Mouse (Mus musculus): ENCODE measurements at regions not wholly inside any gene's neighbourhood (a gene's known extent, or its start where the extent isn't known, plus 50 kb on each side); places are given as distances from the start of the nearest gene placed in this dataset.

DNA sequence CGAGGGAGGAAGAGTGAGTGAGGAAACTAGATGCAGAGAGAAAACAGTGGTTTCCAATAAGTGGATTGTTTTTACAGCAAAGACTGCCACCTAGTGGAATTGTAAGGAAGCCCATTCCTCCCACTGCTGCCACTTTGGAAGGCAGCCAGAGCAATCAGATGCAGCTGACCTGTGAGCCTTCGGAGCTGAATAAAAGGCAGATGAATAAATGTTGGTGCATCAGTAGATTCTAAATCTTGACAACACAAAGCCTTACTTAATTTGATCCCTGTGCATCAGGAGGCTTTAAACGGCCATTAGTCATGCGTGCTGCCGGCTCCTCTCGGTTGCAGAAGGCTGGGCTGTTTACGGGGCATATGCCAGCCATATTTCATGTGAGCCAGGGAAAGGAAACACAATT is 128.2 kb upstream of the Aco1 start:
- H3K9ac ChIP-seq (ENCODE audit: low read length), result no peak overlapping the region
- H3K4me1 ChIP-seq (replicated peaks; ENCODE audit: control insufficient read depth, insufficient read depth, low read length), result no peaks in the 10 kb centered on the region
- H3K36me3 ChIP-seq (ENCODE audit: control insufficient read depth, insufficient read depth, low read length), result no peaks in the 10 kb centered on the region
- H3K4me3 ChIP-seq (ENCODE audit: low read depth, low read length), result 0 out of 2 replicates have a peak overlapping the region, but pooled peaks have one; percentile 8
- WGBS, result 40% methylated on average over 7 of the region's 7 CpGs
- 0 out of 2 replicates have a peak, but pooled peaks have one; percentile 40 for ATAC-seq (replicated peaks; ENCODE audit: low FRiP score, low TSS enrichment, low read depth)
- H3K27me3 ChIP-seq (replicated peaks; ENCODE audit: control insufficient read depth, insufficient read depth, low read length), result no peaks in the 10 kb centered on the region
- no peak overlapping the region for H3K27ac ChIP-seq (ENCODE audit: low read depth)
- peak overlapping the region; percentile 28 for H3K4me2 ChIP-seq (ENCODE audit: low read length)
- DNase-seq (ENCODE audit: low spot score), result peak; percentile 70
- no peaks in the 10 kb centered on the region for H3K9me3 ChIP-seq (ENCODE audit: control insufficient read depth, low read length)

DNA sequence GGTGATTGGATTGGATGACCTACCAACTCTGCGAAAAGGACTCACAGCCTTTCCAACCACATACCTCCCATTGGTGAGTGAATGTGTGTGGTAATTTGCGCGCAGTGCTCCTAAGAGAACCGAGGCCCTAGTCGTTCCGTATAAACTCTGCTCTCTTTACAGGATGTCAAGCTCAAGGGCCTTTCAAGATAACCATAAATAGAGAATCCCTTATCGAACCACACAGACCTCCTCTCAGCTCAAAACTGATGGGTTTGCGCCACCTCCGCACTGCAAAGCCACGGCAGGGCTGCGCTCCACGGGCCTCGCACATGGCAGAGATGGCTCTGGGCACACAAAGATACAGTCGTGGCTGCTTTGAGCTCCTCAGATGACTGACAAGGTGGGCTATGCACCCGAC is 126.0 kb upstream of the Aco1 start:
- DNase-seq (ENCODE audit: low spot score) (no peak), ATAC-seq (replicated peaks; ENCODE audit: low FRiP score, low TSS enrichment, low read depth) (no peak)
- Histone ChIP-seq H3K4me1 (replicated peaks; ENCODE audit: control insufficient read depth, insufficient read depth, low read length) (no peaks in the 10 kb centered on the region), H3K27ac (ENCODE audit: low read depth) (no peak overlapping the region), H3K4me2 (ENCODE audit: low read length) (no peak overlapping the region), H3K9me3 (ENCODE audit: control insufficient read depth, low read length) (no peaks in the 10 kb centered on the region), H3K4me3 (ENCODE audit: low read depth, low read length) (no peak overlapping the region), H3K36me3 (ENCODE audit: control insufficient read depth, insufficient read depth, low read length) (no peaks in the 10 kb centered on the region), H3K27me3 (replicated peaks; ENCODE audit: control insufficient read depth, insufficient read depth, low read length) (no peaks in the 10 kb centered on the region), H3K9ac (ENCODE audit: low read length) (no peak overlapping the region)
- 80% methylated on average over 15 of the region's 15 CpGs for WGBS

DNA sequence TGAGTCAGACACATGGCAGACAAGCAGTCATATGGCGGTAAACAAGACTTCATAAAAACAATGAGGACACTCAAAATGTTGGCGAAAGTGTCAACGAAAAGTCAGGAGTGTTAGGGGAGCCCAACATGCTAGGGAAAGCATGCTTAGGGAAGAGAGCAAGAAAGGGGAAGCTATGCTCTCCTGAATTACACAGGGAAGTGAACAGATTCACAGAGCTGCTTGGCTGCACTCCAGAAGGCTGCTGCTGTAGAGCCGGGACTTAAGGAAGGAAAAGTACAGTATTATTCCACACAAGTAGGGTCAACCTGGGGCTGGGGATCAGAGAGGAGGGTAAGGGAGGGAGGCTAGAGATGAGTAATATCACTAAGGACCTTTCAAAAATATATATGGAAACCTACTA is 124.7 kb upstream of the Aco1 start:
- WGBS, result 66% methylated on average over 4 of the region's 4 CpGs
- H3K4me2 ChIP-seq (ENCODE audit: low read length), result no peak overlapping the region
- no peaks in the 10 kb centered on the region for H3K36me3 ChIP-seq (ENCODE audit: control insufficient read depth, insufficient read depth, low read length)
- no peak overlapping the region for H3K4me3 ChIP-seq (ENCODE audit: low read depth, low read length)
- no peaks in the 10 kb centered on the region for H3K27me3 ChIP-seq (replicated peaks; ENCODE audit: control insufficient read depth, insufficient read depth, low read length)
- ATAC-seq (replicated peaks; ENCODE audit: low FRiP score, low TSS enrichment, low read depth) (no peak), DNase-seq (ENCODE audit: low spot score) (no peak)
- H3K27ac ChIP-seq (ENCODE audit: low read depth), result no peak overlapping the region
- H3K9ac ChIP-seq (ENCODE audit: low read length), result no peak overlapping the region
- H3K4me1 ChIP-seq (replicated peaks; ENCODE audit: control insufficient read depth, insufficient read depth, low read length), result no peaks in the 10 kb centered on the region
- H3K9me3 ChIP-seq (ENCODE audit: control insufficient read depth, low read length), result no peaks in the 10 kb centered on the region

DNA sequence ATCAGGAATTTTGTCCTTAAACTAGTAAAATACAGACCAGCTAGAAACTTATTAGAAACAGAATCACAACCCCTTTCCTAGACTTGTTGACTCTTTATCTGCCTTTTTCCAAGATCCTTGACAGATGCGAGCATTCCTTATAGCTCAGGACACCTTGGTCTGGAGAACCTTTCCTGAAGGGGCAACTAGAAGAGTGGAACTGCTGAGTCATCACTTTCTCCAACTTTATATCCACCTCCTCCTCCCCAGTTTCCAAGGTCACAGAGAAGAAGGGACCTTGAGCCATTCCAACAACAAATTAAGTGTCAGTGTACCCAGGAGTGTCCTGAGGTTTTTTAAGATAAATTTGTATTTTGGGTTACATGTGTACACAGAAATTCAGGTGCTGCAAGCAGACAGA is 111.5 kb upstream of the Aco1 start:
- H3K4me3 ChIP-seq (ENCODE audit: low read depth, low read length), result no peak overlapping the region
- no peaks in the 10 kb centered on the region for H3K36me3 ChIP-seq (ENCODE audit: control insufficient read depth, insufficient read depth, low read length)
- H3K27ac ChIP-seq (ENCODE audit: low read depth), result no peak overlapping the region
- no peaks in the 10 kb centered on the region for H3K27me3 ChIP-seq (replicated peaks; ENCODE audit: control insufficient read depth, insufficient read depth, low read length)
- H3K9me3 ChIP-seq (ENCODE audit: control insufficient read depth, low read length), result no peaks in the 10 kb centered on the region
- DNase-seq (ENCODE audit: low spot score) (no peak), ATAC-seq (replicated peaks; ENCODE audit: low FRiP score, low TSS enrichment, low read depth) (no peak)
- 88% methylated on average over 1 of the region's 1 CpGs for WGBS
- H3K4me1 ChIP-seq (replicated peaks; ENCODE audit: control insufficient read depth, insufficient read depth, low read length), result no peaks in the 10 kb centered on the region
- no peak overlapping the region for H3K4me2 ChIP-seq (ENCODE audit: low read length)
- no peak overlapping the region for H3K9ac ChIP-seq (ENCODE audit: low read length)

DNA sequence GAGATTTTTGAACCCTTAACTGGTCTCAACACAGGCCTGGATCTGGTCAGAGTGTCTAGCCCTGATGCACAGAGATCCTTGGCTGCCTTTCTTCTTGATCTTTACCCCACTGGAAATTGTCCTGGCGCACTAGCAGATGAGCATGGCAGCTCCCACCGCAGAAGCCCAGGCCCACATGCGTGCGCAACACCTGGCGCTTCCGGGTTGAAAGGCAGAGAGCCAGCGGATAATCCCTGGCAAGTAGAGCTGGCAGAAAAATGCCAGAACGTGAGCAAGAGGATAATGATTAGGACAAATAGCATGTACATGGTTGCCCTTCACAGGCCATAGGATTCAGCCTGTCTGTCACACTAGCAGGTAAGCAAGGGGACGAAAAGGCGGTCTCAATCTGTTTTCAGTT is 95.0 kb upstream of the Aco1 start:
- H3K27me3 ChIP-seq (replicated peaks; ENCODE audit: control insufficient read depth, insufficient read depth, low read length), result no peaks in the 10 kb centered on the region
- ATAC-seq (replicated peaks; ENCODE audit: low FRiP score, low TSS enrichment, low read depth), result no peak
- 96% methylated on average over 10 of the region's 10 CpGs for whole genome bisulfite sequencing

DNA sequence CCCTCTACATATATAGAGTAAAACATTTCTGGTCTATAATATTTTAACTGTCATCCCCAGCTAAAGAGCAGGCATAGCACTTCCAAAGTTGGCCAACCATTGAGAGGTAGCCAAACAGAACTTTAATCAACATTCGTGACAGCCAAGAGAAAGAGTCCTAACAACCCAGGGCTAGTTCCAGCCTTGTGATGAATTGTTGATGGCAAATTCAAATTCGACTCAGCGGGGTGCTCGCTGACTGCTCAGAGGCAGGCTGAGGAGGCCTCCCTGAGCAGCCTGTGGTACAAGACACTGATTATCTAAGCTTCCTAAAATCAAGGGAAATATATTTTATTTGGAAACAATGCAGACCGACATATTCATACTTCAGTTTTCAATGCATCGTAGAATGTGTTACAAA is 93.8 kb upstream of the Aco1 start:
- DNase-seq (ENCODE audit: low spot score), result no peak
- no peak for ATAC-seq (replicated peaks; ENCODE audit: low FRiP score, low TSS enrichment, low read depth)
- Histone ChIP-seq H3K4me3 (ENCODE audit: low read depth, low read length) (no peak overlapping the region), H3K9me3 (ENCODE audit: control insufficient read depth, low read length) (0 out of 2 replicates have a peak, but pooled peaks cover 4% of the 10 kb centered on the region), H3K9ac (ENCODE audit: low read length) (no peak overlapping the region), H3K27ac (ENCODE audit: low read depth) (no peak overlapping the region), H3K4me1 (replicated peaks; ENCODE audit: control insufficient read depth, insufficient read depth, low read length) (no peaks in the 10 kb centered on the region), H3K36me3 (ENCODE audit: control insufficient read depth, insufficient read depth, low read length) (no peaks in the 10 kb centered on the region), H3K27me3 (replicated peaks; ENCODE audit: control insufficient read depth, insufficient read depth, low read length) (no peaks in the 10 kb centered on the region), H3K4me2 (ENCODE audit: low read length) (no peak overlapping the region)
- 74% methylated on average over 6 of the region's 6 CpGs for WGBS

More for the DNA sequence above, 95.0 kb upstream of the Aco1 start:
- H3K4me2 ChIP-seq (ENCODE audit: low read length), result no peak overlapping the region
- H3K36me3 ChIP-seq (ENCODE audit: control insufficient read depth, insufficient read depth, low read length), result no peaks in the 10 kb centered on the region
- no peak overlapping the region for H3K27ac ChIP-seq (ENCODE audit: low read depth)
- H3K4me3 ChIP-seq (ENCODE audit: low read depth, low read length), result no peak overlapping the region
- H3K9me3 ChIP-seq (ENCODE audit: control insufficient read depth, low read length), result no peaks in the 10 kb centered on the region
- H3K9ac ChIP-seq (ENCODE audit: low read length), result no peak overlapping the region
- H3K4me1 ChIP-seq (replicated peaks; ENCODE audit: control insufficient read depth, insufficient read depth, low read length), result no peaks in the 10 kb centered on the region
- DNase-seq (ENCODE audit: low spot score), result no peak

DNA sequence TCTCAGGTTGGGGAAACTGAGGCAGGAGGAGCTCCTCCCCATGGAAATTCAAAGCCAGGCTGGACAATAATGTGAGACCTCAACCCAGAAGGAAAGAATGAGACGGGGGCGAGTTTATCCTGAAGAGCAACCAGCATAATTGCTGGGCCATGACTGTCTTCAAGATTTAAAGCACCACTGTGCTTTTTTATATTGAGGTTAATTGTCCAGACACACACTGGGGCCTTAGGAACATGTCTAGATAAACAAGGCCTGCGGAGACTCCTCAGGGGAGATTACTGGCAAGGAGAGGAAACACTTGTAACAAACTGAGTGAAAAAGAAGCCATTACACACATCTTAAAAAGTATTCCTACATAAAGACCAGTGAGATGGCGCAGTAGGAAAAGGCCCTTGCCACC is 91.0 kb upstream of the Aco1 start:
- 72% methylated on average over 4 of the region's 4 CpGs for WGBS
- H3K4me3 ChIP-seq (ENCODE audit: low read depth, low read length), result no peak overlapping the region
- DNase-seq (ENCODE audit: low spot score), result no peak
- no peak overlapping the region for H3K27ac ChIP-seq (ENCODE audit: low read depth)
- 0 out of 2 replicates have a peak, but pooled peaks cover 4% of the 10 kb centered on the region for H3K9me3 ChIP-seq (ENCODE audit: control insufficient read depth, low read length)
- no peaks in the 10 kb centered on the region for H3K27me3 ChIP-seq (replicated peaks; ENCODE audit: control insufficient read depth, insufficient read depth, low read length)
- H3K9ac ChIP-seq (ENCODE audit: low read length), result no peak overlapping the region
- ATAC-seq (replicated peaks; ENCODE audit: low FRiP score, low TSS enrichment, low read depth), result no peak
- no peaks in the 10 kb centered on the region for H3K36me3 ChIP-seq (ENCODE audit: control insufficient read depth, insufficient read depth, low read length)
- no peak overlapping the region for H3K4me2 ChIP-seq (ENCODE audit: low read length)
- no peaks in the 10 kb centered on the region for H3K4me1 ChIP-seq (replicated peaks; ENCODE audit: control insufficient read depth, insufficient read depth, low read length)

DNA sequence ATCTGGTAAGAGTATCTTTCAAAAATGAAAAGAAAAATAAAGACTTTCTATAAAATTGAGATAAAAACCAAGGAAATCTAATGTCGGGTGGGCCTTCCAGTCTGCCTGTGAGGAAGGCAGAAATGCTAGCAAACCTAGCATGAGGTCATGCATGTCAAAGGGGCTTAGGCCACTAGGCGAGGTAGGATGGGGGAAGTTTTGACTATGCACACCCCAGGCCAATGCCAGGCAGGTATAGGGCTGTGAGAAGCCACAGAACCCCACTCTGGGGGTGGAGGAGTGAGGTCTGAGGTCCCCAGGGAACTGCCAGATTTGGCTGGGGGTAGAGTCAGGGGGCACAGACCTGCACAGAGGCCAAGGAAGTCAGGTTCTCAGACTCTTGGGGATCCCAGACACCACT is 89.5 kb upstream of the Aco1 start:
- no peaks in the 10 kb centered on the region for H3K36me3 ChIP-seq (ENCODE audit: control insufficient read depth, insufficient read depth, low read length)
- ATAC-seq (replicated peaks; ENCODE audit: low FRiP score, low TSS enrichment, low read depth), result no peak

DNA sequence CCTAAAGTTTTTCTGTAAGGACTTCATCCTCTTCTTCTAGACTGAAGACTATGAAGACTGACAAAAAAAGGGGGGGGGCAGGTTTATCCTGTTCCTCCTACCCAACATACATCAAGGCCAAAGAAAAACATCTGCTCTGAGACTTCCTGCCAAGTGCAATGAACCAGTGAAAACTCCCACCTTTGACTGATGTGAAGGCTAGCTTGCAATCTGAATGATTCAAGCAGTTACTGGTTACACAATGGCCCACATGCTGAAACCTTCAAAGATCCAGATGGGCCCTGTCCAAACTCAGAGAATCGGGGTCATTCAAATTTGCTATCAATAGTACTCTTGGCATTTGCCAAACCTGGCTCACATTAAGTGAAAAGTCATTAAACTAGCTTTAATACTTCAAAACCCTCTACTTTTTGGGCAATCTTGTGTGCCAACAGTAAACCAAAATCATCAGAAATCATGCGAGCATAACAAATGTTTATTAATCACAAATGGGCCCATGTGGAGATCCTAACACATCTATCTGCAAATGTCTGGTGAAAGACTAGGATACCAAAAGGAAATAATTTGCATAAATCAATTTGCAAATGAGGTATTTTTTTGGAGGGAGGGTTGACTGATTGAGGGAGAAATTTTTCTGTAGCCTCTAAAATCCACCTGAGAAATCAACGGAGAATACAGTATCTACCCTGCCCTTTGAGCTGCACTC is 79.0 kb upstream of the Aco1 start:
- Histone ChIP-seq H3K9ac (ENCODE audit: low read length) (no peak overlapping the region), H3K27ac (ENCODE audit: low read depth) (no peak overlapping the region), H3K4me2 (ENCODE audit: low read length) (no peak overlapping the region), H3K27me3 (replicated peaks; ENCODE audit: control insufficient read depth, insufficient read depth, low read length) (no peaks in the 10 kb centered on the region), H3K9me3 (ENCODE audit: control insufficient read depth, low read length) (no peaks in the 10 kb centered on the region), H3K4me1 (replicated peaks; ENCODE audit: control insufficient read depth, insufficient read depth, low read length) (no peaks in the 10 kb centered on the region), H3K36me3 (ENCODE audit: control insufficient read depth, insufficient read depth, low read length) (no peaks in the 10 kb centered on the region), H3K4me3 (ENCODE audit: low read depth, low read length) (no peak overlapping the region)
- DNase-seq (ENCODE audit: low spot score) (peak; percentile 7), ATAC-seq (replicated peaks; ENCODE audit: low FRiP score, low TSS enrichment, low read depth) (no peak)
- WGBS, result 83% methylated on average over 3 of the region's 3 CpGs

More for the DNA sequence above, 89.5 kb upstream of the Aco1 start:
- H3K9me3 ChIP-seq (ENCODE audit: control insufficient read depth, low read length), result 0 out of 2 replicates have a peak, but pooled peaks cover 4% of the 10 kb centered on the region
- H3K27ac ChIP-seq (ENCODE audit: low read depth), result no peak overlapping the region
- H3K4me2 ChIP-seq (ENCODE audit: low read length), result no peak overlapping the region
- DNase-seq (ENCODE audit: low spot score), result no peak
- no peak overlapping the region for H3K9ac ChIP-seq (ENCODE audit: low read length)
- 85% methylated on average over 2 of the region's 2 CpGs for WGBS
- H3K4me3 ChIP-seq (ENCODE audit: low read depth, low read length), result no peak overlapping the region
- H3K4me1 ChIP-seq (replicated peaks; ENCODE audit: control insufficient read depth, insufficient read depth, low read length), result no peaks in the 10 kb centered on the region
- no peaks in the 10 kb centered on the region for H3K27me3 ChIP-seq (replicated peaks; ENCODE audit: control insufficient read depth, insufficient read depth, low read length)
